Mouse (Mus musculus): Measurements from ENCODE around the gene Ly9. TPM values are rescaled to one million over a fixed set of nuclear protein-coding genes. Genes with fewer than 3 reads are reported as not detected.

Ly9 gene
- total RNA-seq (2023), result 92.9 TPM

GRCm38 (mm10) chr1:171607176-171607575 is at the start of gene Ly9:
TSS of gene Ly9 (minus strand) at chr1:171607410.

GRCm38 (mm10) chr1:171652734-171653133 is 45.5 kb upstream of the Ly9 start, which contains the start of gene Slamf7:
TSS of gene Slamf7 (minus strand) at chr1:171653035.

GRCm38 (mm10) chr1:171558898-171559297 is 48.3 kb downstream of the Ly9 start, which contains the start of gene Cd244a:
TSS of gene Cd244a (plus strand) at chr1:171559193.

Other genes with a start within 250 kb of the Ly9 start
- gene Klhdc9, start 246.6 kb downstream of the Ly9 start, total RNA-seq (2023), result 0.35 TPM
- 0.29 TPM for gene Nectin4, start 237.3 kb downstream of the Ly9 start, total RNA-seq (2023)
- 171 TPM for gene Arhgap30, start 218.5 kb downstream of the Ly9 start, total RNA-seq (2023)
- gene Usf1, start 196.1 kb downstream of the Ly9 start, total RNA-seq (2023), result 80.1 TPM
- 5.9 TPM for gene Tstd1, start 188.5 kb downstream of the Ly9 start, total RNA-seq (2023)
- gene F11r, start 169.9 kb downstream of the Ly9 start, total RNA-seq (2023), result 3.1 TPM
- 5.9 TPM for gene Alyref2, start 103.9 kb downstream of the Ly9 start, total RNA-seq (2023)
- gene Itln1, start 72.1 kb downstream of the Ly9 start, total RNA-seq (2023), result not detected
- 4.4 TPM for gene Cd244a, start 48.2 kb downstream of the Ly9 start, total RNA-seq (2023)
- 8.6 TPM for gene Slamf7, start 45.6 kb upstream of the Ly9 start, total RNA-seq (2023)
- gene Cd48, start 74.6 kb upstream of the Ly9 start, total RNA-seq (2023), result 70.4 TPM
- gene Slamf1, start 159.7 kb upstream of the Ly9 start, total RNA-seq (2023), result 29.2 TPM
- gene Cd84, start 232.3 kb upstream of the Ly9 start, total RNA-seq (2023), result 110 TPM